Mouse (Mus musculus): ENCODE measurements around the gene Gm4707. TPM values are rescaled to one million over a fixed set of nuclear protein-coding genes. Genes with fewer than 3 reads are reported as not detected.
"Not testable (repeated sequence)": the region's sequence is repeated elsewhere in the genome, so short reads cannot be mapped to it uniquely, and the experiment has no call there.

Gm4707 gene
- total RNA-seq (2021): 1 to 10 TPM in 1 of 2 experiments, under 1 TPM in 1; 0.83 to 2.7 TPM
- long read RNA-seq, experiment 1: 0 reads
- long read RNA-seq, experiment 2: 0 reads

DNA sequence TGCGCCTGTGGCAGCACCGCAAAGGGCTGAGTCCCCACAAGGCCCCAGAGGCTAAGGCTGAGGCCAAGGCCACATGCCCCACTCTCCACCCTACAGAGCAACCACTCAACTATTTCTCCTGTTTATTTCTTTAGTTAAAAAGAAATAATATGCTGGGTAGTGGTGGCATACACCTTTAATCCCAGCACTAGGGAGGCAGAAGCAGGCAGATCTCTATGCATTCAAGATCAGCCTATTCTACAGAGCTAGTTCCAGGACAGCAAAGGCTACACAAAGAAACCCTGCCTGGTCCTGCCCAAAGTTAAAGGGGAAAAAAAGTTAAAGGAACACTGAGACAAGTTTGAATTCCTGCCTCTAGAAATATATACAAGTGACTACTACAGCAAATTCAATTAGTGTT is at the start of gene Gm4707:
TSS of gene Gm4707 (minus strand) at position 101 of the 400 bp plus-strand sequence.
- DNase-seq (ENCODE audit: low spot score in 2 of 2): no peak

DNA sequence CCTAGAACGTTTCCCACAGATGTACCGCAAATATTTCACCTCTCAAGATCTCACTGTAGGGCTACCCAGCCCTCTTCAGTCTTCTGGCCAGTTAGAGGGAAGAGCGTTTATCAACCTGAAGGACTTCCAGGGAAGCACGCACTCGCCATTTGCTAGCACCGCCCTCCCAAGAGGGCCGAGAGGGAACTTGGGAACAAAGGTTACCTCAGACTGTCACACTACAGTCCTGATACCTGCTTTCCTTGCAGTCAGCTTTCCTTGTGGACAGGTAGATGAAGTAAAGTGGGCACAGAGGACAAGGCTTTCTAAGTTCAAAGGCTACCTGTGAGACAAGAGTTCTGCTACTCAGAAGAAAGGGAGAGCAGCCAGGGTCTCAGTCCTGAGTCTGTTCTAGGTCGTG is 47.1 kb upstream of the Gm4707 start:
- no peak for DNase-seq (ENCODE audit: low spot score in 2 of 2)

DNA sequence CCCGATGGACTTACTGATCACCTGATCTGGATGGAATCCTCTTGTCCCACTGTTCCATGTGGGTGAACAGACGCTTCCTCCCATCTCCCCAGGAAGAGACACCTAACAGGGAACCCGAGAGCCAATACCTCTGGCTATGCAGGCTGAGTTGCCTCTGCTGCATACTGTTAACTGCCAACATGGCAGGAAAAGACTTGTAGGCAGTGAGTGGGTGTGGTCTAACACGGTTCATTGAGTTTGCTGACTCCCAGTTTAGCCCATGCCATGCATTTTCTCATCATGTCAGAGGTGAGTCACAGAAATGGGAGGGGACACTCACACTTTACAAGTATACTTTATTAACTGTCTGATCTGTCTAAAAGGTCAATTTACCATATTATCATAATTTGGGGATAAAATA is 36.1 kb upstream of the Gm4707 start:
- DNase-seq (ENCODE audit: low spot score in 2 of 2): no peak

DNA sequence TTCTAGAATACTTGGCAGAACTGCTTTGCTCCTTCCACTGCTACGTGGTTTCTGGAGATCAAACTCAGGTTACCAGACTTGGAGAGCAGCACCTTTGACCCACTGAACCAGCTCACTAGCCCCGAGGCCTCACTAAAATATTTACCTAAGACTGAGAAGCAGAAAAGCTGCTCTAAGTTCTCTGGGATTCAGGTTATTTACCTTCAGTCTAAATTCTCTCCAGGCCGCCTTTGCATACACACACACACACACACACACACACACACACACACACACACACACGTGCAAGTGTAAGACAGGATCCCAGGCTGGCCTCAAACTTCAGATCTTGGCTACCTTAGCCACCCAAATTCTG is 31.6 kb upstream of the Gm4707 start:
- DNase-seq (ENCODE audit: low spot score in 2 of 2): no peak

DNA sequence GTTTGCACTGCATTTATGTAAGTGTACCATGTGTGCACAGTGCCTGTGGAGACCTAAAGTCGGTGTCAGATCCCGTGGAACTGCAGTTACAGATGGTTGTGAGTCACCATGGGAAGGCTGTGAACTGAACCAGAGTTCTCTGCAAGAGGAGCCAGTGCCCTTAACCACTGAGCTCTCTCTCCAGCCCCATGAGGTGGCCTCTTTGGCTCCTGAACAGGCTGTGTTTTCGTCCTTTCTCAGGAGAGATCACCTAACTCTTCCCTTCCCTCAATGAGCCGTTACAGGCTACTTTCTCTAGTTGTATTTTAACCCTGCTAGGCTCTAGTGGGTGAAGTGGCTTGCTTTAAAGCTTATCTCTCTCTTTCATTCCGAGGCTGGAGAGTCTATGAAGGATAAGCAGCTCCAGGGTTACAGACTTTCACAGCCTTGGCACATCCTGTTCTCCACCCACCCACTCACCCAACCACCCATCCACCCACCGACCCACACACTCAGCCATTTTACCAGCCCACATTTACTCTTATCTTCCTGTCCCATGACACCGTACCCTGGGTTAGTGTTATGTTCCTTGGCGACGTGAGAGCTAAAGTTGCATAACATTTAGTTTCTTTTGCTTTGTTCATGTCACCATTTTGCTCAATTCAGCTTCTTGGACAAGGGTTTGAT is 31.1 kb upstream of the Gm4707 start:
- DNase-seq (ENCODE audit: low spot score in 2 of 2): no peak

DNA sequence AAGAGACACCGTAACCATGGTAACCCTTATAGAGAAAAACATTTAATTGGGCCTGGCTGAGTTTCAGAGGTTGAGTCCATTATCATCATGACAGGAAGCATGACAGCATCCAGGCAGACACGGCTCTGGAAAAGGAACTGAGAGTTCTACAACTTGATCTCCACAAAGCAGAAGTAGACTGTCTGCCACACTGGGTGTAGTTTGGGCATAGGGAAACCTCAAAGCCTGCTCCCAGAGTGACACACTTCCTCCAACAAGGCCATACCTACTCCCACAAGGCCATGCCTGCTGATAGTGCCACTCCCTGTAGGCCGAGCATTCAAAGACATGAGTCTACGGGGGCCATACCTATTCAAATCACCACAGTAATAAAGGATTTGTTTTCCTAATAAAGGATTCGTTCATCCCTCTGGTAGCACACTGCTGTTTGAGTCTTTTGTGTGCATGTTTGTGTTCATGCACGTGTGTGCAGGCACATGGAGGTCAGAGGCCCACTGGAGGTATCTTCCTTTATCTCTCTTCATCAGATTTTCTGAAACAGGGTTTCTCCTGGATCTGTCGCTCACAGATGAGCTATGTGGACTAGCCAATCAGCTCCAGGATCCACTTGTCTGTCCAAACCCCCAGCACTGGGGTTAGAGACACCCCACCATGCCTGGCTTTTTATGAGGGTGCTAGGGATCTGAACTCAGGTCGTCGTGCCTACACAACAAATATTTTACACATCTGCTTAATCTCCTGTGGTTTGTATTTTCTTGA is 30.2 kb upstream of the Gm4707 start:
- DNase-seq (ENCODE audit: low spot score in 2 of 2): no peak

DNA sequence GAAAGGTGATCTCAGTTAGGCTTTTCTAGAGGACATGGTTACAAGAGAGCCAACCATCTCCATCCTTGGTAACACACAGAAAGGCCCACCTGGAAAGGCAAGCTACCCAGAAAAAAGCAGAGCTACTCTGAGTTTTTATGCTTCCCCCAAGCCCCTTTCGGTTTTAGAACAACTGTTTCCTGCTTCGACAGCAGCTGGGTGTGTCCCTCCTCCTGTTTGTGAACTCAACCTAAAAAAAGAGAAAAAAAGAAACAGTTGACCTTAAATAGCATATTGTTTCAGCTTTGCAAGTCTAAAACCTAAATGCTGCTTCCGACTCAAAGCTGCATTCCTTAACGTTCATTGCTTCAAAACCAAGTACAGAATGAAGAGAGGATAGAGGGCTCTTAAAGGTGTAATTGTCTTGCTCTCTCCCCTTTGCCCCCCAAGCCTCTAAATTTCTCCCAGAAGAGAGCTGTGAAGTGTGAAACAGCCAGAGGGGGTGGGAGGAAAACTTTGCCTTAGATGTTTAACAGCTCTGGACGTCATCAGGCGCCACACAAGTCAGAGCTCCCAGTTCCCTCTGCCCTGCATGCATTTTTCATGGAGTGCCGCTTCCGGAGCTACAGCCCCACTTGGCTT is 26.6 kb upstream of the Gm4707 start:
- DNase-seq (ENCODE audit: low spot score in 2 of 2): no peak

DNA sequence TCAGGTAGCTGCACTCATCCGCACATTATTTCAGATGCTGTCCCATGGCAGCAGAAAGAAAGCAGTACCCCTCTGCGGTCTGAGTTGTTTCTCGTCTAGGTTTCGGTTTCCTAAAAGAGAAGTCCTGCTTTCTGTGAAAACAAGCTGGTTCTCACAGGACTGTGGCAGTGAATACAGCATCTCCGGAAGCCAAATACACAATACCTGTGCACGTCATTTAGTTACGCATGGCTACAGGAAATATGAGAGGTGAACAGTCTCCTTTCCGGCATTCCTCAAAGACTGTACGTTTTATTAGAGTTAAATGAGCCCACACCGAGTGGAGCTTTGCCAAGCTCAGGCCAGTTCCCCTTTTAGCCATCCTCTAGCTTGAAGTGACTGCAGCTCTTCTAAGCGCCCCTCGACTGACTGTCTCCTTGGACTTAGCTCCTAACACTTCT is 26.1 kb upstream of the Gm4707 start:
- no peak for DNase-seq (ENCODE audit: low spot score in 2 of 2)

DNA sequence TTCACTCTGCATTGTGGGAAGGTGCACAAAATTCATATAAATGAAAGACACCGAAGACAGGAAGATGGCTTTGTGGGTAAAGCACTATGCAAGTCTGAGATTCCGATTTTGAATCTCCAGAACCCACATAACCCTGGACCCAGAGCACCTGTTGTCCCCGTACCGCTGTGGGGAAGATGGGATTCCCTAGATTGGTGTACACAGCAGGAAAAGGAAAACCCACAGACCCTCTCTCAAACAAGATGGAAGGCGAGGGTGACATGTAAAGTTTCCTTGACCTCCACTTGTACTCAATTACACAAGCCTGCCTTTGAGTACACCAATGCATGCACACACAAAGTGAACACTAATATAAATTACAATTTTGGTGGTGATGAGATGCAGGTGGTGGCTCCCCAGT is 25.0 kb upstream of the Gm4707 start:
- no peak for DNase-seq (ENCODE audit: low spot score in 2 of 2)

DNA sequence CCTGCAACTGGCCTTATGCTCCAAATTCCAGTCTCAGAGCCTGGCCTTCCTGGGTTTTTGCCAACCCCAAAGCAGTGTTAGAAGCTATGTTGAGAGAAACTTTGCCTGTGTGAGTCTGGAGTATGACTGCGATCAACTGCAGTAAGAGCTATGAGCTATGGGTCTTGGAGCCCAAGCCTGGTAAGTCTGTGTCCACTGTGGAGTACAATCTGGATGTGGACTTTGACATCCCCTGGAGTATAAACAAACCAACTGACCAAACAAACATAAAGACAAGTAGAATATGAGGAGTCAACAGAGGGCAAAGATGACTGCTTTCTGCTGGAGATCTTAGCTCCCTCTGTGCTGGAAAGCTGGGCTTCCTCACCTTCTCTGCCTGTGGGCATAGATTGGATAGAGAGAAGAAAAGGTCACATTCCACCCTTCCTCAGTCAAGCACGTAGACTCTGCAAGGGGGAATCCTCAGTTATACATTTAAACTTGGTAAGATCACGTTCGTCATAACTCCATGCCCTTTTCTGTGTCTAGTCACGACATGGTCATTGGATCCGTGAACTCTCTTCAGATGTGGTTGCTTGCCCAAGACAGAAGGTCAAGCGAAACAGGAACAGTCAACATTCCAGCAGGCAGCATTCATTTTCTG is 23.8 kb upstream of the Gm4707 start:
- DNase-seq (ENCODE audit: low spot score in 2 of 2): no peak

DNA sequence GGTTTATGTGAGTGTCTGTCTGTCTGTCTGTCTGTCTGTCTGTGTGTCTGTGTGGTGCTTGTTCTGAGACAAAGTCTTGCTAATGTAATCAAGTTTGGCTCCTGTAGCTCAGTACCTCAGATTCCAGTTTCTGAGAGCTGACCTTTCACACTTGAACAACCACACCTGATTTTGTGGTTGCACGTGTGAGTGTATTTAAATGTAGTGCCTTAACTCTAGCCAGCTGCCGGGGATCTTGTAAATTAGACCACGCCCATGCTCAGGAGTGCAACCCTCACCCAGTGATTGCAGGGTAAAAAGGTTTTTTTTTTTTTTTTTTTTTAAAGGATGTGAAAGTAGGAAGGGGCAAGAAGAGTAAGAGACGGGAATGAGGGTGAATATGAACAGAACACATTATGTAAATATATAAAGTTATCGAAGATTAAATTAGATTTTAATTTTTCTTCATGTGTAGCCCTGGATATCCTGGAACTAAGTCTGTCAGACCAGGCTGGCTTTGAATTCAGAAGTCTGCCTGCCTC is 19.7 kb upstream of the Gm4707 start:
- no peak for DNase-seq (ENCODE audit: low spot score in 2 of 2)

DNA sequence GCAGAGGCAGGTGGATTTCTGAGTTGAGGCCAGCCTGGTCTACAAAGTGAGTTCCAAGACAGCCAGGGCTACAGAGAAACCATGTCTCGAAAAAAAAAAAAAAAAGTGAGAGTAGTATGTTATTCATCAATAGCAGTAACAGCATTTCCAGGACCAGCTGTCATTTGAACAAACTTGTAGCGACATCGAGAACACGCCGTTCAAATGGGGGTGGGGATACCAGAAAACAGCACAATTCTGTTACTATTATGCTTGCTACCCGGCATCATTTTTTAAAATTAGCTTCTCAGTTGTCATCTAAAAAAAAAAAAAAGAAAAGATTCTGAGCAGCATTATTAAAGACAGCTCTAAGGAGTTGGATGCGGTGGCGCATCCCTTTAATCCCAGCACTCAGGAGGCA is 17.8 kb upstream of the Gm4707 start:
- no peak for DNase-seq (ENCODE audit: low spot score in 2 of 2)

DNA sequence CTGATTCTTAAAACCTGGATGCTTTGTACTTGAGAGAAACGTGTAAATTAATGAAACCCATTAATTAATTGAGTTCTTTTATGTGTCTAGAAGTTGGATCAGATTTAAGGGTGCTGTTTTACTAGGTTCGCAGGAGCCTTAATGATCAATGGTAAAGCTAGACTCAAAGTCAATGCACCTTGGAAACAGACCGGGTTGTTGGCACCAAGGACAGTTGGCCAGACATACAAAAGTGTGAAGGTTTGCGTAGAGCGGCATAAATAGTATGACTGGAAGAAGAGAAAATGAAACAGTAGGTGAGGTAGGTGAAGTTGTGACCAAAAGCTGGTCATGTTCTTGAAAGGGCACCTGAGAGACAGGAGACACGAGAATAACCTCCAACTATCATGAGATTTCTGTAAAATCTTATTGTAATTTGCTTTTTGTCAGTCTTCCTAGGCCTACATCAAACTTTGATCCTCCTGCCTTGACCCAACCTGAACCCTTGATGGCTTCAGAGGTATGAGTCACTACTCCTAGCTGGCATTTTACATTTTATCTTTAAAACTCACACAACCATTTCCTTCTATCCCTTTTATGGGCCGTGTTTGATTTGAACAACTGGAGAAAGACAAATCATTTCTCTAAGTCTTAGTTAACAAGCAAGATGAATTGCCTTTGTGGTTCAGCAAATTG is 16.8 kb upstream of the Gm4707 start:
- no peak for DNase-seq (ENCODE audit: low spot score in 2 of 2)

DNA sequence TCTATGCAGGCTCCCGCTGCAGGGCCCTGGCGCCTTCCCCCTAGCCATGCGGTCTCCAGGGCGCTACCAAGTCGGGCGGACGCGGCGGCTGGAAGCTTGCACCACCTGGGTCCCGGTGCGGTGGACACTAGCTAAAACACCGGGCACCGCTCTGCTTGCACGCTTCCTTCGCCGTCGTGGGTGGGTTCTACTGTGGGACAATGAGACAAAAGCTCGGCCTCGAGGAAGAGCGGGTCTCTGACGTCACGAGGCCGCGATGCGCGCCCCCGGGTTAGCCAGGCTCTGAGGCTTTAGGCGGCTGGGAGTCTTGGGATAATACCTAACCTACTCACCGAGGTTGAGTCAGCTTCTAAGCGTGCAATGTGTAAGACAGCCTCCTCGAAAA is 16.0 kb upstream of the Gm4707 start:
- peak; percentile 64 for DNase-seq (ENCODE audit: low spot score in 2 of 2)

DNA sequence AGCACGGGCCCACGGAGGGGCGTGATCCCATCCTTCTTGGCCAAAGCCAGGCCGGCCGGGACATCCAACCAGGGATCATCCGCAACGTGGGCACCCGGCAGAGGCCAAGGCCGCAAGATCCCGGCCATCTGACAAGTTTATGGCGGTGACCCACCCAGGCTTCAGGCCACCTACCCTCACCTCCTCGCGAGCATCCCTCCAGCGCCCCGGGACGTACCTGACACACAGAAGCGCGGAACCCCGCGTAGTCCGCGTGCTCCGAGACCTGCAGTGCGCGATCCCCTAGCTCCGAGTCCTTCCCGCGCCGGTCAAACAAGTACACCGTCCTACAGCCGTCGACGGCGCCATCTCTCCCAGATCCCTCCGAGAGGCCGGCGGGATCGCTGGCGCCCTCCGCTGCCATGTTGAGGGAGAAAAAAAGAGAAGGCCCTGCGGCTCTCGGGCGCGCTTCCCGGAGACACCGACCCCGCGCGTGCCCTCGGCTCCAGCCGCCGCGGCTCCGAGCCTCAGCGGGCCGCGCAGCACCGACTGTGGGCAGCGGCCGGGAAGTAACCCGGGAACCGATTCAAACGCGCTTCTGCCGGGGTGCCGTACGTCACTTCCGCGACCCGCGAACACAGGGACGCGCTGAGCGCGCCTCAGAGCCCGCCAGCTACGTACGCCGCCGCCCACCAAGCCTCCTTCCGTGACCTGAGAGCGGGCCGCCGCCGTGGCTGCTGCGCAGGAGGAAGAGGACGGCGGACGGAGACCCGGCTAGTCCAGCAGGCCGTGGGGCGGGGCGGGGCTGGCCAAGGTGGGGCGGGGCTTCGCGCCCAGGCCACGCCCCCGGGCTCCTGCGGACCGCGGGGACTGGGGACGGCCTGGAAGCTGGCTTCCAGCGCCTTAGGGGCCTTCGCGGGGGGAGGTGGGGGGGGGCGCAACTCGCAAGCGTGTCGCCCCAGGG is 15.3 kb upstream of the Gm4707 start, which contains the start of gene Smchd1:
TSS of gene Smchd1 (minus strand) at position 582 of the 943 bp plus-strand sequence.
- peak; percentile 91 to 92 for DNase-seq (ENCODE audit: low spot score in 2 of 2)

DNA sequence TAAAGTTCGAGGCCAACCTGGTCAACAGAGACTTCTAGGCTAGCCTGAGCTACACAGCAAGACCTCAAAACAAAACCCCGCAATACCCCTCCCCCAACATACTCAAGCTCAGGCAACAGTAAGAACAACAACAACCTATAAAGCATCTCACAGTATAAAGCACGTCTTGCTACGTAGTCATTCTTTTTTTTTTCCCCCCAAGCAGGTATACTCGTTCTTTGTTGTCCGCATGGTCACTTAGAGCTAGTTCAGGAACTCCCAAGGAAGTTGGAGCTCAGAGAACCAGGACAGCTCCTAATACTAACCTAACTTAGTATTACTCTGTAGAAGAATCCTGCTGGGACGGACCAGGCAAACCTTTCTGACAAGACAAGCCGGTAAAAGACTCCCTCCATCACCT is 14.4 kb upstream of the Gm4707 start:
- DNase-seq (ENCODE audit: low spot score in 2 of 2): no peak

DNA sequence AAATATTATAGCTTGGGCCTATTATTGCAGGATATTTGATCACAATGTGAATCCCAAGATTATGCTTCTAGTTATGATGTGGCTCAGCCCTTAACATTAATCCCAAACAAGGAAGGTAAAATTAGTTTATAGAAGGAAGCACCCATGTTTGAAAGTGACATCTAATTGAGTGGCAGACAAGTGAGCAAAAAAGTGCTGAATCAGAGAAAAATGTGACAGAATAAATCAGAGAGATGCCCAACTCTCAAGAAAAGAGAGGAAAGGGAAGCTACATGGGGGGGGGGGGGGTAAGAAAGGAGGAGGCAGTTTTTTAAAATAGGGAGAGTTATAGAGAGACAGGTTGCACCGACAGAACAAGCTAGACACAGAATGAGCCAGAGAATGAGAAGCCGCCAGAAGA is 11.5 kb upstream of the Gm4707 start:
- no peak for DNase-seq (ENCODE audit: low spot score in 2 of 2)

DNA sequence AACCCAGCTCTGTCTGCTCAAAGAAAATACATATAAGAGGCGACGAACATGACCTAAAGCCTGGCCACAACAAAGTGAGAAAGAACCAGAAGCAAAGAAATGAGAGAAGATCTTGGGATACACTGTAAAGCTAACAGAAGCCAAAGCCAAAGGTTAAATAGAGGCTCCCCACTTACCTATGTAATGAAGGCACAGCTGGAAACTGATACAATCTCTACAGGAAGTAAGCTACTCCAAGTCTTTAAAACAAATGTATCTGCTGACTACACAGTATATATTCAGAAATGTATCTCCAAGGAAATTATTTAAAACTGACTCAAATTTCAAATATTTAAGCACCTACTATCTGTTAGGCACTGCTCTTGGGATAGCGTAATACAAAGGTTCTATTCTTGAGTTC is 594 bp upstream of the Gm4707 start:
- no peak for DNase-seq (ENCODE audit: low spot score in 2 of 2)

DNA sequence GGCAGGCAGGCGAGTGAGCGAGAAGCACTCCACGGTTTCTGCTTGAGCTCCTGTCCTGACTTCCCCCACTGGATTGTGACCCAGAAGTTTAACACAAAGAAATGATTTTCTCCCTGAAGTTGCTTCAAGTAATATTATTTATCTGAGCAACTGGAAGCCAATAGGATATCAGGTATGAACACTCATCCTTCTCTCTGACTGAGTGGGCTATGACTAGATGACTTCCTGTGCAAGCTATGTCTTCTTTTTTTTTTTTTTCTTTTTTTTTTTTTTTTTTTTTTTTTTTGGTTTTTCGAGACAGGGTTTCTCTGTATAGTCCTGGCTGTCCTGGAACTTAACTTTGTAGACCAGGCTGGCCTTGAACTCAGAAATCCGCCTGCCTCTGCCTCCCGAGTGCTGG is 2.4 kb downstream of the Gm4707 start:
- DNase-seq (ENCODE audit: low spot score in 2 of 2): not testable (repeated sequence)

DNA sequence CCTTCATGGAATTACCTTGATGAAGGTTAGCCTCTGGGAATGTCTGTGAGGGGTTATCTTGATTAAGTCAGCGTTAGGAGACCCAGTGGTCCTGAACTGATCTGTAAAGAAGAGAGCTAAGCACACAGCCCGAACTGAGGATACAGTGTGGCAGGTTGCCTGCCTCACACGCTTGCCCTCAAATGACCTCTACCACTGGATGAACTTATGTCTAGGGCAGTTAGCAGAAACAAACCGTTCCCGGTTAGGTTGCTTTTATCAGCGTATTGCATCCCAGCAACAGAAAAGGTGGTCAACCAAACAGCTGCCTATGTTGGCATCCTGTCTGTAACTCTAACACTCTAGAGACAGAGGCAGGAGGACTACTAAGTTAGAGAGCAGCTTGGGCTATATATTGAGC is 14.5 kb downstream of the Gm4707 start:
- DNase-seq (ENCODE audit: low spot score in 2 of 2): no peak
